Mouse (Mus musculus): ENCODE results near the gene Iqca. TPM values are rescaled to one million over a fixed set of nuclear protein-coding genes. Genes with fewer than 3 reads are reported as not detected.

The Iqca gene
- not detected in 2 replicates for polyA plus RNA-seq (2012)

GRCm38 (mm10) chr1:90153099-90153744 is at the start of gene Iqca:
Iqca (minus strand) TSS chr1:90153401.
- Histone ChIP-seq H3K36me3 (ENCODE audit: control insufficient read depth) (no peaks in the 10 kb centered on the region), H3K4me3 (replicated peaks) (no peak within 1 kb of the TSS), H3K27me3 (ENCODE audit: control insufficient read depth) (peaks cover 12% of the 10 kb centered on the region), H3K4me1 (ENCODE audit: control insufficient read depth) (no peaks in the 10 kb centered on the region), H3K9me3 (ENCODE audit: control insufficient read depth, low read length) (no peaks in the 10 kb centered on the region; the same call in 1 of the 2 replicates)
- no peak for TF ChIP-seq GATA1 (IDR thresholded peaks at IDR 0.05; ENCODE audit: low read length)
- TF ChIP-seq TAL1 (IDR thresholded peaks at IDR 0.05; ENCODE audit: low read length), result no peak

GRCm38 (mm10) chr1:90202207-90202978 is 49.2 kb upstream of the Iqca start:
- no peaks in the 10 kb centered on the region for H3K36me3 ChIP-seq (ENCODE audit: control insufficient read depth)
- TF ChIP-seq TAL1 (IDR thresholded peaks at IDR 0.05; ENCODE audit: low read length) (no peak), GATA1 (IDR thresholded peaks at IDR 0.05; ENCODE audit: low read length) (no peak)
- H3K4me1 ChIP-seq (ENCODE audit: control insufficient read depth), result no peaks in the 10 kb centered on the region
- H3K27me3 ChIP-seq (ENCODE audit: control insufficient read depth), result peaks cover 70% of the 10 kb centered on the region
- no peak overlapping the region for H3K4me3 ChIP-seq (replicated peaks)
- no peaks in the 10 kb centered on the region for H3K9me3 ChIP-seq (ENCODE audit: control insufficient read depth, low read length)

GRCm38 (mm10) chr1:90201655-90202054 is 48.5 kb upstream of the Iqca start:
- TF ChIP-seq GATA1 (IDR thresholded peaks at IDR 0.05; ENCODE audit: low read length) (no peak), TAL1 (IDR thresholded peaks at IDR 0.05; ENCODE audit: low read length) (no peak)
- Histone ChIP-seq H3K4me1 (ENCODE audit: control insufficient read depth) (no peaks in the 10 kb centered on the region), H3K4me3 (replicated peaks) (no peak overlapping the region), H3K36me3 (ENCODE audit: control insufficient read depth) (no peaks in the 10 kb centered on the region), H3K9me3 (ENCODE audit: control insufficient read depth, low read length) (no peaks in the 10 kb centered on the region), H3K27me3 (ENCODE audit: control insufficient read depth) (peaks cover 64% of the 10 kb centered on the region)

- no peak for TF ChIP-seq TAL1 (IDR thresholded peaks at IDR 0.05; ENCODE audit: low read length)
- no peak for TF ChIP-seq GATA1 (IDR thresholded peaks at IDR 0.05; ENCODE audit: low read length)
- Histone ChIP-seq H3K4me3 (replicated peaks) (no peak overlapping the region), H3K36me3 (ENCODE audit: control insufficient read depth) (no peaks in the 10 kb centered on the region), H3K9me3 (ENCODE audit: control insufficient read depth, low read length) (no peaks in the 10 kb centered on the region), H3K27me3 (ENCODE audit: control insufficient read depth) (peaks cover 60% of the 10 kb centered on the region), H3K4me1 (ENCODE audit: control insufficient read depth) (no peaks in the 10 kb centered on the region)
These were observed 48.0 kb upstream of the Iqca start for GRCm38 (mm10) chr1:90201246-90201645.

GRCm38 (mm10) chr1:90189046-90189445 is 35.8 kb upstream of the Iqca start:
- Histone ChIP-seq H3K9me3 (ENCODE audit: control insufficient read depth, low read length) (no peaks in the 10 kb centered on the region), H3K4me1 (ENCODE audit: control insufficient read depth) (peaks cover 4% of the 10 kb centered on the region), H3K36me3 (ENCODE audit: control insufficient read depth) (no peaks in the 10 kb centered on the region), H3K4me3 (replicated peaks) (no peak overlapping the region), H3K27me3 (ENCODE audit: control insufficient read depth) (no peaks in the 10 kb centered on the region)
- no peak for TF ChIP-seq GATA1 (IDR thresholded peaks at IDR 0.05; ENCODE audit: low read length)

GRCm38 (mm10) chr1:90186874-90187273 is 33.7 kb upstream of the Iqca start:
- Histone ChIP-seq H3K27me3 (ENCODE audit: control insufficient read depth) (no peaks in the 10 kb centered on the region; the same call in 1 of the 2 replicates), H3K4me3 (replicated peaks) (no peak overlapping the region), H3K9me3 (ENCODE audit: control insufficient read depth, low read length) (no peaks in the 10 kb centered on the region), H3K4me1 (ENCODE audit: control insufficient read depth) (peaks cover 4% of the 10 kb centered on the region), H3K36me3 (ENCODE audit: control insufficient read depth) (no peaks in the 10 kb centered on the region)
- TF ChIP-seq TAL1 (IDR thresholded peaks at IDR 0.05; ENCODE audit: low read length), result no peak
- TF ChIP-seq GATA1 (IDR thresholded peaks at IDR 0.05; ENCODE audit: low read length), result no peak

- no peak overlapping the region for H3K4me3 ChIP-seq (replicated peaks)
- H3K9me3 ChIP-seq (ENCODE audit: control insufficient read depth, low read length), result no peaks in the 10 kb centered on the region
- no peaks in the 10 kb centered on the region for H3K36me3 ChIP-seq (ENCODE audit: control insufficient read depth)
- TF ChIP-seq TAL1 (IDR thresholded peaks at IDR 0.05; ENCODE audit: low read length) (no peak), GATA1 (IDR thresholded peaks at IDR 0.05; ENCODE audit: low read length) (no peak)
- H3K27me3 ChIP-seq (ENCODE audit: control insufficient read depth), result no peaks in the 10 kb centered on the region; the same call in 1 of the 2 replicates
- peaks cover 4% of the 10 kb centered on the region for H3K4me1 ChIP-seq (ENCODE audit: control insufficient read depth)
These were observed 33.0 kb upstream of the Iqca start for GRCm38 (mm10) chr1:90186173-90186572.

GRCm38 (mm10) chr1:90183602-90184001 is 30.4 kb upstream of the Iqca start:
- no peaks in the 10 kb centered on the region for H3K4me1 ChIP-seq (ENCODE audit: control insufficient read depth)
- no peak overlapping the region for H3K4me3 ChIP-seq (replicated peaks)
- no peaks in the 10 kb centered on the region for H3K9me3 ChIP-seq (ENCODE audit: control insufficient read depth, low read length)
- H3K36me3 ChIP-seq (ENCODE audit: control insufficient read depth), result no peaks in the 10 kb centered on the region
- no peaks in the 10 kb centered on the region; the same call in 1 of the 2 replicates for H3K27me3 ChIP-seq (ENCODE audit: control insufficient read depth)
- no peak for TF ChIP-seq TAL1 (IDR thresholded peaks at IDR 0.05; ENCODE audit: low read length)
- no peak for TF ChIP-seq GATA1 (IDR thresholded peaks at IDR 0.05; ENCODE audit: low read length)

GRCm38 (mm10) chr1:90182521-90182920 is 29.3 kb upstream of the Iqca start:
- Histone ChIP-seq H3K9me3 (ENCODE audit: control insufficient read depth, low read length) (no peaks in the 10 kb centered on the region), H3K27me3 (ENCODE audit: control insufficient read depth) (no peaks in the 10 kb centered on the region; the same call in 1 of the 2 replicates), H3K36me3 (ENCODE audit: control insufficient read depth) (no peaks in the 10 kb centered on the region), H3K4me3 (replicated peaks) (no peak overlapping the region), H3K4me1 (ENCODE audit: control insufficient read depth) (no peaks in the 10 kb centered on the region)
- no peak for TF ChIP-seq GATA1 (IDR thresholded peaks at IDR 0.05; ENCODE audit: low read length)
- TF ChIP-seq TAL1 (IDR thresholded peaks at IDR 0.05; ENCODE audit: low read length), result no peak

Measured in erythroblast, embryonic 14.5 days (primary cell).